Mouse (Mus musculus) forebrain, embryonic 12.5 days (tissue): ENCODE results near the gene Pdzd3. TPM values are rescaled to one million over a fixed set of nuclear protein-coding genes. Genes with fewer than 3 reads are reported as not detected.
A peak's percentile ranks its signal among the peaks of the same experiment; 100 is the strongest.

Experiments
- ATAC-seq: fragments of 200-750 bp; cut with Nextera tagmentation; 2 replicates; pipeline ENCODE4 v1.8.0; 2017; ENCODE audit warnings: moderate TSS enrichment; ENCODE audit not compliant: low FRiP score
- H3K27ac ChIP-seq: fragments of 300-500 bp; sonication (generic); 2 replicates; pipeline ENCODE4 v1.5.1; 2016; ENCODE audit warnings: mild to moderate bottlenecking
- H3K27me3 ChIP-seq: fragments of 300-500 bp; sonication (generic); 2 replicates; pipeline ENCODE4 v1.6.1; 2016; ENCODE audit warnings: mild to moderate bottlenecking
- H3K36me3 ChIP-seq: fragments of 300-500 bp; sonication (generic); replicated peaks from 2 replicates; pipeline ENCODE4 v1.6.1; 2016; ENCODE audit warnings: mild to moderate bottlenecking
- H3K4me1 ChIP-seq: fragments of 300-500 bp; sonication (generic); 2 replicates; pipeline ENCODE4 v1.6.1; 2016
- H3K4me2 ChIP-seq: fragments of 300-500 bp; sonication (generic); 2 replicates; pipeline ENCODE4 v1.6.1; 2016; ENCODE audit warnings: mild to moderate bottlenecking, moderate library complexity
- H3K4me3 ChIP-seq: fragments of 300-500 bp; sonication (generic); replicated peaks from 2 replicates; pipeline ENCODE4 v1.5.1; 2016; ENCODE audit warnings: mild to moderate bottlenecking
- H3K9ac ChIP-seq: fragments of 300-500 bp; sonication (generic); 2 replicates; pipeline ENCODE4 v1.6.1; 2016; ENCODE audit warnings: mild to moderate bottlenecking
- H3K9me3 ChIP-seq: fragments of 300-500 bp; sonication (generic); 2 replicates; pipeline ENCODE4 v1.6.1; 2016
- WGBS: fragments of 180-500 bp; shearing (Covaris S2); methylation state at CpG from one replicate; pipeline ENCODE4 v1.1.7; 2016; 5-methylcytosine and 5-hydroxymethylcytosine counted together
- polyA plus RNA-seq: library from polyadenylated mRNA; unstranded; fragments of >200 nt; fragmentation: Nextera tagmentation; extraction: Ambion mirVana; gene quantifications from 2 replicates; pipeline ENCODE4 v1.2.1, GENCODE M21; 2016

Pdzd3 gene
- polyA plus RNA-seq, 1 experiment from 2014 or later = 0.31 TPM

GRCm38 (mm10) chr9:44233021-44233801 is 18.1 kb downstream of the Pdzd3 start:
- peaks cover 25% of the 10 kb centered on the region for H3K4me1 ChIP-seq
- no peaks in the 10 kb centered on the region for H3K27me3 ChIP-seq
- peak overlapping the region; percentile 96 for H3K27ac ChIP-seq
- peak overlapping the region; percentile 66 for H3K4me2 ChIP-seq
- H3K9me3 ChIP-seq = no peaks in the 10 kb centered on the region
- H3K36me3 ChIP-seq = no peaks in the 10 kb centered on the region
- peak overlapping the region; percentile 86 for H3K4me3 ChIP-seq
- peak overlapping the region; percentile 95 for H3K9ac ChIP-seq
- peak; percentile 88 for ATAC-seq
- under 1% methylated on average over 40 of the region's 40 CpGs for WGBS

- H3K36me3 ChIP-seq = no peaks in the 10 kb centered on the region
- no peaks in the 10 kb centered on the region for H3K9me3 ChIP-seq
- no peak for ATAC-seq
- peaks cover 25% of the 10 kb centered on the region for H3K4me1 ChIP-seq
- no peak overlapping the region for H3K27ac ChIP-seq
- H3K27me3 ChIP-seq = no peaks in the 10 kb centered on the region
- H3K4me2 ChIP-seq = peak overlapping the region; percentile 66; the same call in 1 of the 2 replicates
- H3K4me3 ChIP-seq = no peak overlapping the region
- 0 out of 2 replicates have a peak overlapping the region, but pooled peaks have one; percentile 9 for H3K9ac ChIP-seq
Observed at GRCm38 (mm10) chr9:44231609-44232008, 19.7 kb downstream of the Pdzd3 start.

GRCm38 (mm10) chr9:44225993-44226392 is 25.3 kb downstream of the Pdzd3 start:
- no peak overlapping the region for H3K4me2 ChIP-seq
- H3K4me1 ChIP-seq = peaks cover 9% of the 10 kb centered on the region
- H3K27me3 ChIP-seq = no peaks in the 10 kb centered on the region
- no peak overlapping the region for H3K4me3 ChIP-seq
- H3K27ac ChIP-seq = no peak overlapping the region
- no peaks in the 10 kb centered on the region for H3K36me3 ChIP-seq
- 70% methylated on average over 6 of the region's 6 CpGs for WGBS
- no peaks in the 10 kb centered on the region for H3K9me3 ChIP-seq
- no peak for ATAC-seq
- H3K9ac ChIP-seq = no peak overlapping the region

- H3K27ac ChIP-seq = no peak overlapping the region
- H3K9me3 ChIP-seq = peaks cover 5% of the 10 kb centered on the region; the same call in 1 of the 2 replicates
- no peak overlapping the region for H3K4me3 ChIP-seq
- no peaks in the 10 kb centered on the region for H3K4me1 ChIP-seq
- H3K36me3 ChIP-seq = peaks cover 14% of the 10 kb centered on the region; the same call in 1 of the 2 replicates
- 96% methylated on average over 14 of the region's 14 CpGs for WGBS
- ATAC-seq = no peak
- H3K4me2 ChIP-seq = no peak overlapping the region
- no peaks in the 10 kb centered on the region for H3K27me3 ChIP-seq
- H3K9ac ChIP-seq = no peak overlapping the region
Observed at GRCm38 (mm10) chr9:44213538-44213937, 37.7 kb downstream of the Pdzd3 start.

GRCm38 (mm10) chr9:44212406-44212805 is 38.9 kb downstream of the Pdzd3 start:
- H3K27me3 ChIP-seq = no peaks in the 10 kb centered on the region
- no peak overlapping the region for H3K9ac ChIP-seq
- H3K4me3 ChIP-seq = no peak overlapping the region
- WGBS = 96% methylated on average over 4 of the region's 4 CpGs
- H3K9me3 ChIP-seq = peaks cover 5% of the 10 kb centered on the region; the same call in 1 of the 2 replicates
- H3K4me2 ChIP-seq = no peak overlapping the region
- peaks cover 14% of the 10 kb centered on the region; the same call in 1 of the 2 replicates for H3K36me3 ChIP-seq
- H3K27ac ChIP-seq = no peak overlapping the region
- no peak for ATAC-seq
- H3K4me1 ChIP-seq = no peaks in the 10 kb centered on the region

- ATAC-seq = no peak
- peaks cover 14% of the 10 kb centered on the region; the same call in 1 of the 2 replicates for H3K36me3 ChIP-seq
- no peak overlapping the region for H3K9ac ChIP-seq
- no peak overlapping the region for H3K4me3 ChIP-seq
- WGBS = 93% methylated on average over 4 of the region's 4 CpGs
- H3K4me1 ChIP-seq = no peaks in the 10 kb centered on the region
- H3K27me3 ChIP-seq = no peaks in the 10 kb centered on the region
- no peak overlapping the region for H3K4me2 ChIP-seq
- peaks cover 5% of the 10 kb centered on the region; the same call in 1 of the 2 replicates for H3K9me3 ChIP-seq
- H3K27ac ChIP-seq = no peak overlapping the region
Observed at GRCm38 (mm10) chr9:44209416-44209815, 41.9 kb downstream of the Pdzd3 start.

- Histone ChIP-seq H3K4me2 (no peak overlapping the region), H3K9me3 (peaks cover 5% of the 10 kb centered on the region; the same call in 1 of the 2 replicates), H3K4me1 (no peaks in the 10 kb centered on the region), H3K9ac (no peak overlapping the region), H3K27ac (no peak overlapping the region), H3K36me3 (peaks cover 10% of the 10 kb centered on the region; the same call in 1 of the 2 replicates), H3K4me3 (no peak overlapping the region), H3K27me3 (no peaks in the 10 kb centered on the region)
- WGBS = 95% methylated on average over 2 of the region's 2 CpGs
- ATAC-seq = no peak
Observed at GRCm38 (mm10) chr9:44207840-44208239, 43.4 kb downstream of the Pdzd3 start.

- Histone ChIP-seq H3K4me3 (no peak overlapping the region), H3K36me3 (peaks cover 35% of the 10 kb centered on the region), H3K9me3 (no peaks in the 10 kb centered on the region), H3K9ac (no peak overlapping the region), H3K4me2 (no peak overlapping the region), H3K27ac (no peak overlapping the region), H3K27me3 (no peaks in the 10 kb centered on the region), H3K4me1 (no peaks in the 10 kb centered on the region)
- WGBS = 88% methylated on average over 3 of the region's 3 CpGs
- no peak for ATAC-seq
Observed at GRCm38 (mm10) chr9:44200458-44200857, 50.8 kb downstream of the Pdzd3 start.

GRCm38 (mm10) chr9:44199580-44199979 is 51.7 kb downstream of the Pdzd3 start:
- no peak overlapping the region for H3K4me3 ChIP-seq
- no peak overlapping the region for H3K9ac ChIP-seq
- peaks cover 35% of the 10 kb centered on the region for H3K36me3 ChIP-seq
- no peaks in the 10 kb centered on the region for H3K9me3 ChIP-seq
- H3K27me3 ChIP-seq = no peaks in the 10 kb centered on the region
- H3K4me1 ChIP-seq = no peaks in the 10 kb centered on the region
- no peak overlapping the region for H3K27ac ChIP-seq
- no peak overlapping the region for H3K4me2 ChIP-seq
- ATAC-seq = no peak

GRCm38 (mm10) chr9:44199166-44199565 is 52.1 kb downstream of the Pdzd3 start:
- H3K4me1 ChIP-seq = no peaks in the 10 kb centered on the region
- peaks cover 35% of the 10 kb centered on the region for H3K36me3 ChIP-seq
- no peaks in the 10 kb centered on the region for H3K9me3 ChIP-seq
- H3K27ac ChIP-seq = no peak overlapping the region
- ATAC-seq = no peak
- no peak overlapping the region for H3K4me2 ChIP-seq
- H3K27me3 ChIP-seq = no peaks in the 10 kb centered on the region
- H3K4me3 ChIP-seq = no peak overlapping the region
- 90% methylated on average over 3 of the region's 3 CpGs for WGBS
- H3K9ac ChIP-seq = no peak overlapping the region

Other genes starting within 250 kb of the Pdzd3 start
- not detected in 2 replicates for gene Thy1, start 208.1 kb downstream of the Pdzd3 start, polyA plus RNA-seq
- gene Usp2, start 184.4 kb downstream of the Pdzd3 start, polyA plus RNA-seq = 10.2 and 14.6 TPM in 2 replicates
- 0.27 and 0.33 TPM in 2 replicates for gene Mfrp, start 149.7 kb downstream of the Pdzd3 start, polyA plus RNA-seq
- gene C1qtnf5, start 144.2 kb downstream of the Pdzd3 start, polyA plus RNA-seq = 0.58 and 0.73 TPM in 2 replicates
- gene Gm49380, start 138.0 kb downstream of the Pdzd3 start, polyA plus RNA-seq = 0.14 and 0.36 TPM in 2 replicates
- 69.6 and 69.9 TPM in 2 replicates for gene Rnf26, start 138.0 kb downstream of the Pdzd3 start, polyA plus RNA-seq
- gene Mcam, start 117.0 kb downstream of the Pdzd3 start, polyA plus RNA-seq = 13.4 and 14.2 TPM in 2 replicates
- gene Cbl, start 17.4 kb downstream of the Pdzd3 start, polyA plus RNA-seq = 28.7 and 34.3 TPM in 2 replicates
- gene Ccdc153, start 10.8 kb downstream of the Pdzd3 start, polyA plus RNA-seq = not detected in 2 replicates
- 4.6 and 5.2 TPM in 2 replicates for gene Nlrx1, start 17.1 kb upstream of the Pdzd3 start, polyA plus RNA-seq
- gene Abcg4, start 37.1 kb upstream of the Pdzd3 start, polyA plus RNA-seq = 10.1 and 12.4 TPM in 2 replicates
- 34.6 and 35.5 TPM in 2 replicates for gene Hinfp, start 54.2 kb upstream of the Pdzd3 start, polyA plus RNA-seq
- 16.5 and 16.9 TPM in 2 replicates for gene C2cd2l, start 68.8 kb upstream of the Pdzd3 start, polyA plus RNA-seq
- 38.9 and 39.3 TPM in 2 replicates for gene Dpagt1, start 74.5 kb upstream of the Pdzd3 start, polyA plus RNA-seq
- 477 and 482 TPM in 2 replicates for gene H2afx, start 83.2 kb upstream of the Pdzd3 start, polyA plus RNA-seq
- 107 and 115 TPM in 2 replicates for gene Hmbs, start 92.8 kb upstream of the Pdzd3 start, polyA plus RNA-seq
- 31.5 and 34.8 TPM in 2 replicates for gene Vps11, start 110.2 kb upstream of the Pdzd3 start, polyA plus RNA-seq
- gene Hyou1, start 128.0 kb upstream of the Pdzd3 start, polyA plus RNA-seq = 26.7 and 35.8 TPM in 2 replicates
- gene Slc37a4, start 145.4 kb upstream of the Pdzd3 start, polyA plus RNA-seq = 23.4 and 23.6 TPM in 2 replicates
- gene Rps25, start 155.7 kb upstream of the Pdzd3 start, polyA plus RNA-seq = 1,477 and 1,540 TPM in 2 replicates
- gene Trappc4, start 156.1 kb upstream of the Pdzd3 start, polyA plus RNA-seq = 242 and 243 TPM in 2 replicates
- gene Ccdc84, start 167.1 kb upstream of the Pdzd3 start, polyA plus RNA-seq = 30.3 and 32.2 TPM in 2 replicates
- not detected in 2 replicates for gene Foxr1, start 189.7 kb upstream of the Pdzd3 start, polyA plus RNA-seq
- 0.29 TPM in 1 of 2 replicates, not detected in the other for gene Upk2, start 203.5 kb upstream of the Pdzd3 start, polyA plus RNA-seq
- gene Bcl9l, start 231.4 kb upstream of the Pdzd3 start, polyA plus RNA-seq = 10.6 and 10.7 TPM in 2 replicates